Mouse (Mus musculus) erythroblast, embryonic 14.5 days (primary cell): Measurements from ENCODE around the gene Gpr107.

Experiments
- GATA1 ChIP-seq: IDR thresholded peaks from 2 replicates; pipeline ENCODE4 v1.6.1; 2012; ENCODE audit warnings: low read length, inconsistent platforms, mixed read lengths
- TAL1 ChIP-seq: IDR thresholded peaks from 3 replicates; pipeline ENCODE4 v1.6.1; 2012; ENCODE audit warnings: low read length, inconsistent platforms, mixed read lengths

DNA sequence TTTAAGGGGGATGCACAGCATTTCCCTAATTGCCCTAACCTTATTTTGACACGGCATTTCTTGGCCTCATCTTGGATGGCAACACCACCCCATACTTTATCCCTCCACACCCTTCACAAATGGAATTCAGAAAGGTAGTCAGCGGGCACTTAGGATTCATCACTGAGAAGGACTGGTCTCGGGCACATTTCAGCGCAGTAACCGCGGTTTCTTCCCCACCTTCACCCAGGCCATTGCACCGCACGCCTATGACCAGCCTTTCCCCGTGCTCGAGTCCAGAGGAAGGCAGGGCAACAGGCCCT, 11.4 kb upstream of the Gpr107 start:
- TF ChIP-seq TAL1 (no peak), GATA1 (no peak)
